Mouse (Mus musculus) adrenal gland, postnatal 4 days (tissue): Measurements from ENCODE around the gene Tcp11. TPM values are rescaled to one million over a fixed set of nuclear protein-coding genes. Genes with fewer than 3 reads are reported as not detected.

Experiments
- DNase-seq, 2 experiments: peaks; one replicate each; pipeline ENCODE4 v3.0.0; 2021 to 2022; ENCODE audit warnings: low spot score in 2 of 2, mixed read lengths in 2 of 2
- total RNA-seq, 2 experiments: library from RNA; stranded (reverse); gene quantifications; 2 replicates each; pipeline ENCODE4 v1.2.3; 2021

The Tcp11 gene
- total RNA-seq, 2 experiments from 2014 or later: 0.31 to 3.3 TPM

DNA sequence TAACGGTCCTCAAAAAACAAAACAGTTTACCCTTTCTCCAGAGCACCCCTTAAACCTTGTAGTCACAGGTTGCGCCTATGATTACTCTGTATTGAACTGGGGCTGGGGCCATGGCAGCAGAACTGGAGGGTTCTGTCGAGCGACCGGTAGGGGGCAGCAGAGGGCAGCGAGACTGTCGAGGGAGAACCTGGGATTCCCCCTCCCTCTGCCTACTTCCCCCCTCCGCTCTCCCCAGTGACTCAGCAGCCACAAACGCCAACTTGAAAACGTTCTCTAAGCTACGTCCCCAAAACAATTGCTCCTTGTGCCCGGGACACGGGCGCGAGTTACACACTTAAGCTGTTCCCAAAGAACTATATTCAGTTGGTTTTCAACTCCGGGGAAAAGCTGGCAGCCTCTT, 4.5 kb upstream of the Tcp11 start:
- peak; percentile 84 to 87 for DNase-seq

DNA sequence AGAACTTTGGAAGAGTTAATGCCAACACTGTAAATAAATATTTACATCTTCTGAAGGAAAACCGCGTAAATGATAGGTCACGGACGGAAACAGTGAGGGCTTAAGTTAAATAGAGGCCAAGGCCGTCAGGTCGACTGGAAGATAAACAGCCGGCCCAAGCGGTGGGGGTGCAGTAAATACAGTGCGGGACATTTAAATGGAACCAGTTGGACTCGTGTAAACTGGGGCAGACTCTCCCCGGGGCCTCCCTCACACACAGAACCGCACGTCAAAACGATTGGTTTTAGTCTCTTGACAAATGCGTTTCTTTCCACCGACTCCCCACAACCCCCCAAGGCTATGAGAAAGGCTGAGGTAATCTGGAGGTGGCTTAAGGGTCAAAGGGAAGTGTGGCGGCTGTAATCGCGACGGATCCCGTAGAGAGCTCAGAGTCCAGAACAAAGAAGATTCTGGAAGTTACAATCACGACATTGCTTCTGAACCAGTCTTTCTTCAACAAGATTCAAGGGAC, 4.0 kb upstream of the Tcp11 start:
- no peak for DNase-seq

DNA sequence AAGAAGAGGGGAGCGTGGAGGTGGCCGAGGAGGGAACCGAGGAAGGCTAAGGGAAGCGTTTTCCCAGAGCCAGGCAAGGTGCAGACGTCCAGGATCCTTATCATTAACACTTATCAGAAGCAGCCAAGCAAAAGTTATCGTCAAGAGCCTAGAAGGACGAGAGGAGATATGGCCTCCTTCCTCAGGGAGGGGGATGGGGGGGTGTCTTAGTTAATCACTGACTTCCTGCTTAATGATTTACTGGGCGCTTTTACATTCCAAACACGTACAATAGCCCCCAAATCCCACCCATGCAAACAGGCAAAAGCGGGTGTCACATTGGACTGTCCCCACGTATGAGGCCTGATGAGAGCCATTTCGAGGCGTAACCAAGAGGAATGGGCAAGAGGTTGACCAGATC, 2.4 kb upstream of the Tcp11 start:
- DNase-seq: no peak

DNA sequence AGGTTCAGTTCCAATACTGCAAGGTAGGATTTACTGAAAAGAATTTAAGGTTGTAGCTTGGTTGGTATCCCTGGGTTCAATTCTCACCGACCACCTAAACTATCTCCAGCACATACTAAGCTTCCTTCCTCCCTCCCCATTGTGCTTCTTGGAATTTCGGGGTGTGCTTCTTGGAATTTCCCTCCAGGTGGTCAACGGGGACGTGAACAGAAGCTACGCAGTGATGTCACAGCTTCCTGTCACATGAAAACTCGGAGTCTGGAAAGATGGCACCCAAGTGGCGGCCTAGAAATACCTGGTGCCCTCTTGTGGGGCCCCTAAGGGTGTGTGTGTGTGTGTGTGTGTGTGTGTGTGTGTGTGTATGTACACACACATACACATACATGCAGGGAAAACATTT, 1.4 kb upstream of the Tcp11 start:
- no peak for DNase-seq

DNA sequence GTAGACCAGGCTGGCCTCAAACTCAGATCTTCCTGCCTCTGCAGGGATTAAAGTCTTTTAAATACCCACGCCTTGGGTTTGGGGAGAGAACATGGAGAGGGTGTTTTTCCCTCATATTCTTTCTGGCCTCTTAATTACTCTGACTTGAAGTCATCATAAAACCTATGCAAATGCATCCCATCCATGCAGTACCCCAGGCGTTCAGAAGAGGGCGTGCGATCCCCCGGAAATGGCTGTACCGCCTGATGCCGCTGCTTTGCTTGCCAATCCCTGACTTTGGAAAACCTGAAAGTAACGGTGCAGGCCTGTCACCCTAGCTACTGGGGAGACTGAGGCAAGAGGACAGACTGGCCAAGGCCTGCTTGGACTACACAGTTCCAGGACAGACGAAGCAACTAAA, 946 bp upstream of the Tcp11 start:
- peak in 1 of 2 experiments; percentile 44 for DNase-seq

DNA sequence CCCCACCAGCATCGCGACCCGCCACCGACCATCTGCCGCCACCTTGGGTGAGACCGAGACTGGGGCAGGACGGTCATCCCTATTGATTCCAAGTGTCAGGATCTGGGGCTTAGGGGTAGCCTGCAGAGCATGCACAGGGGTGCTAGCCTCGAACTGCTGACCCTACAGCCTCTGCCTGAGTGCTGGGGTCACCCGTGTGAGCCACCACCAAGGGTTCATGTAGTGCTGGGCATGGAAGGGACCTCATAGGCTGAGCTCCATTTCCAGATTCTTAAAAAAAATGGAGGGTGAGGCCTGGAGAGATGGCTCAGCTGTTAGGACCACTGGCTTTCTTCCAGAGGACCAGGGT, 352 bp upstream of the Tcp11 start:
- no peak for DNase-seq

DNA sequence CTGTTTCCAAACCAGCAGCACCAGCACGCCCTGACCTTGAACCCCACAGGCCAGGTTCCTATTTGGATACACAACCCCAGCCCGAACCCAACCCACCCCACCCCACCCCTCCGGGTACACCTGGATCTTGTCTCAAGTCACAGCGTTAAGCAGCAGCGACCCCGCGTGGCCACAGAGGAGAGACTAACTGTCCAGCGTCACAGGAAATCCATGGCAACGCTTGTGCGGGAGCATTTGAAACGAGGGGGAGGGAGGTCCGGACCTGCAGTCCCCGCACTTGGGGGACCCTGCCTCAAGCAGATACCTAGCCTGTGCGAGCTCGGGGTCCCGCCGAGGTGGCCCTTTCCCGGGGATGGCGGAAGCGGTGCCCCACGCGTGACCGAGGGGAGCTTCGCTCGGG, 821 bp downstream of the Tcp11 start:
- DNase-seq: peak; percentile 73 to 81

DNA sequence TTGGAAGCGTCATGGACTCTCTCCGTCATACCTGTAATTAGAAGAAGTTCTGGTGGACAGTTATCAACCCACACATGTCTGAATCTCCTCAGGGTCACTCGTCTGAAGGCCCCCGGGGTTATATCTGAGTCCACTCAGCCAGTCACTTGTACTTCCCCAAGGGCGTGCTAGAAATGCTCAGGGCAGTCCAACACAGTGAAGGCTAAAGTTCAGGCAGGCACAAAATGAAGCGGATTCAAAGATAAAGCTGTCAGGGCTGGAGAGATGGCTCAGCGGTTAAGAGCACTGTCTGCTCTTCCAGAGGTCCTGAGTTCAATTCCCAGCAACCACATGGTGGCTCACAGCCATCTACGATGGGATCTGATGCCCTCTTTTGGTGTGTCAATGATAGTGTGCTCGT, 2.4 kb downstream of the Tcp11 start:
- DNase-seq: no peak

DNA sequence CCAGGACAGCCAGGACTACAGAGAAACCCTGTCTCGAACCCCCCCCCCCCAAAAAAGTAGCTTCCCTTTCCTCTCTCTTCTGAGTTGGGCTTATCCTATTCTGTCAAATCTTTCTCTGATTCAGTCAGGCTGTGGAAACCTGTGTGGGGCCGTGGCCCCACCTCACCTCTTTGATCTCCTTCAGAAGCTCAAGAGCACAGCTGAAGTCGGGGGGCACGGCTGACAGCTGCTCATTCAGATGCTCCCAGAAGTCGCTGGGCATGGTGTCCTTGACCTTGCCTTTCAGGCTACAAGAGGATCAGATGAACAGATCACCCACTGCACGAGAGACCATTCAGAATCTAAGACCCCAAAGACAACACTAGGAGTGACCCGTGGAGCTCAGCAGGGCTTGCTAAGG, 6.0 kb downstream of the Tcp11 start:
- no peak for DNase-seq

DNA sequence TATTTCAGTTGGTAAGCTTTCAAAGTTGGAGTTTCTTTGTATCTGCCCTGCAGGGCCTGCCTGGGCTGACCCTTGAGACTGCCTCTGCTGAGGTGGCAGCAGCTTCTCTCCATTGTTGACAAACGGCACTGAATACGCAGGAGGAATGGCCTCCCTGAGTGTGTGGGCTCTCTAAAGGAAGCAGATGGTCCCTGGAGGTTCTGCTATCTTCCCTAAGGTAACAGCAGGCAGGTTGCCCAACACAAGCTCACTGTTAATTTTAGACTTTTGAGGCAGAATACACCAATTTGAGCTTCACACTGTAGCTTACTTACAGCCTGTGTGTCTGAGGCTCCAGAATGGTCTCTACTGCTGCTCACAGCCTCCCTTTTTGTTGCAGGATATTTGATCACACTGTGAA, 7.7 kb downstream of the Tcp11 start:
- no peak for DNase-seq

DNA sequence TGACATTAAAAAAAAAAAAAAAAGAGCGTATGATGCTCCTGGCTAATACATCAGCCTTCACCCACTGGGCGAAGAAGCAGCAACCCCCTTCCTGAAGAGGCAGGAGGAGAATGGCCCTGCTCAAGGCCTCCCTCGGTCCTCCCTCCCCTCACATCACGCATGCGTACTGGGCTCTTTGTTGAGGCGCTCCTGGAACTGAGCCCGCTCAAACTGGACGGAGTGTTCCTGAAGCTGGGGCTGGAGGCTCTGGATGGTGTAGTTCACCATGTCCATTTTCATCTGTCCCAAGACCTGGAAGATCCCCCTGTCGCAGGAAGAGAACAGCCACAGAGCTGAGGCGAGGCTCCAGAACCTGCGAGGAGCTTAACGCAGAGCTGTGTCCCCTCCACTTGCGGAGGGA, 10.2 kb downstream of the Tcp11 start:
- DNase-seq: peak; percentile 42 to 68

DNA sequence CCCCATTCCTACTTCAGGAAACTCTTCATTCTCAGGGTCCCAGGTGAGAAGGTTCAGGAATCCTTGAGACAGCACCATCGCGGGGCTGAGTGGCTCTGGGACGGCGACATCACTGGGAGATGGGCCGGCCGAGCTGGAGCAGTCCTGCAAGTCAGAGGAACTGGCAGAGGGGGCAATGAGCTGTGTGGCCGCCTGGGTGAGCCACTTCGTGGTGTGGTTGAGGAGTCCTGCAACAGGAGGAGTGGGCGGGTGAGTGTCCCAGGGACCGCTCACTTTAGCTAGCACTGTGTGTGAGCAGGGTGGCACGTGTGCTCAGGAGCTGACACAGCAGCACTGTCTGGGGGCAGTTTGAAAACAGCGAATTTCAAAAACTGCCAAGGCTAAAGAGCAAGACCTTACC, 11.0 kb downstream of the Tcp11 start:
- DNase-seq: no peak

DNA sequence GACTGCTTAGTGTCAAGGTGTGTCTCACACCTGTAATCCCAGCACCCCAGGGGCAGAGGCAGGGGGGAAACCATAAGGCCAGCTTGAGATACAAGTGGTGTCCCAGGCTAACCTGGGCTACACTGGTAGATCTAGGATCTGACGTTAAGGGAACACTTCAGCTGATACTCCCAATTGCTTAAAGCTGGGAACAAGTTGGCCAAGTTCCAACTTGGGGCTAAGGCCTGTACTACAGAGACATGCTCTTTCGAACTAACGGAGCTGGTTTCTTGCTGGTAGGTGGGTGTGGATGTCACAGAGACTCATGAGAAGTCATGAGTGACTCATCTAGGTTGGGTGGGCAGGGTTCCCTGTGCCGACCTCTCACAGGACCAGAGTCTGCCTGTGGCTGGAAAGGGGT, 13.1 kb downstream of the Tcp11 start:
- no peak for DNase-seq

DNA sequence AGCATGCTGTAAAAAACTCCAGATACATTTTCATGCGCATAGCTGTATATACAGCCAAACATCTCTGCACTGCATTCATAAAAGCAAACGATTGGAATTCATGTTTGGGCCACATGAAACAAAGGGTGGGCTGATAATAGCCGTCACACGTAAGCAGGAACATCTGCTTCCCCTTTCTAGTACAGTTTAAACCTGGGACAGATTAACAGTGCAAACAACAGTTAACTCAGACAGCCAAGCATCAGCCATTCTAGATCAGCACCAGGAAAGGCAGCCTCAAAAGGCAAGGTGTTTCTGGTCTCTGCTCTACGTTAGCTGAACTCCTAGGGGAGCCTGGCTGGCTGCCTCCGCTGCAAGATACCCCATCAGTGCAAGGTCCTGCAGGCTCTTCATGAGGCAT, 17.3 kb downstream of the Tcp11 start:
- DNase-seq: no peak

DNA sequence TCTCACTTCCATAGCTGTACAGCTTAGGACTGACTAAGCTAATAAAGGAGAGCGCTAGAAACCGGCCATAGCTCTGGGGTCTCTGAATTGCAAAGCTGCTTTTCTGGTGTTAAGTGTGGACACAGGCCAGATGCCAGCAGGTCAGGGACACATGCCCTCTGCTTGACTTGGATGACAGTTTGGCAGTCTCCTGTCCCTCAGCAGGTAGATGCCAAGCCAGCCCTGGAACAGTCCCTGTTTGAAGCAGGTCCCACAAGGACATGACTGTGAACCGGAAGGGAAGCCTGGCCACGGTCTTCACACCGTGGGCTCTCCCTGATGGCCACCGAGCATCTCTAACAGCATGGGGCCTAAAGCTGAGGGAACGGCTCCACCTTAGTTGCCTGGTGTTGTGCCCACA, 17.7 kb downstream of the Tcp11 start:
- DNase-seq: no peak

DNA sequence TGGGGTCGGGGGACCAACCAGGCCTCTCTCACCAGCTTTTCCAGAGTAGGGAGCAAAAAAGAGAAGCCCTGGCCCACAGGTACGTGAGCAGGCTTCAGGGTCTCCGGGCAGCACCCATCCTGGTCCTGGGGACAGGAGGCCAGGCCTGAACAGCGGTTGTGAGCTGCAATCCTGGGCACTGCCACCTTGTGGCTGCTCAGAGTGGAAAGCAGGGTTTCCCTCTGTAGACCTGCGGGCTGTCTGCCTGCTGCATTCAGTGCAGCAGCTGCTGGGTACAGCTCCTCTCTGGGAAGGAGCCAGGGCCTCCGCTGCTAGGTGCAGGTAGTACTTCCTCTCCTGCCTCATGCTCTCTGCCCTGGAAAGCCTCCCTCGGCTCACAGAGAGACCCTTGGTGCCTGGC, 19.0 kb downstream of the Tcp11 start:
- DNase-seq: no peak

DNA sequence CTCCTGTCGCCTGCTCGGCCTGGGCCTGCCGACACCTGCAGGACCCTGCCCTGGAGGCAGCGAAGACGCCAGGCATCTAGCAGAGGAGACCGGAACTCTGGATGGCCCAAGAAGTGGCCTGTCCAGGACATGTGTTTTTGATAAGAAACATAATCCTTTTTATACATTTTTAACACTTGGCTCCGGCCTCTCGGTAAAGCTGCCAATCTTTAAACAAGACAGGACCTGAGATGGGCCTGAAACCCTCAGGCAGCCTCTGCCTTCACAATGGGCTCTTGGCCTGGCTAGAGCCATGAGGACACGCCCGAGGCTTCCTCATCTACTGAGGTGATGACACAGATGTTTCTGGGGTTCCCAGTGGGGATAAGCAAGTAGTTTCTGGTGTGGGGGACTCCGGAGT, 19.8 kb downstream of the Tcp11 start:
- no peak for DNase-seq

DNA sequence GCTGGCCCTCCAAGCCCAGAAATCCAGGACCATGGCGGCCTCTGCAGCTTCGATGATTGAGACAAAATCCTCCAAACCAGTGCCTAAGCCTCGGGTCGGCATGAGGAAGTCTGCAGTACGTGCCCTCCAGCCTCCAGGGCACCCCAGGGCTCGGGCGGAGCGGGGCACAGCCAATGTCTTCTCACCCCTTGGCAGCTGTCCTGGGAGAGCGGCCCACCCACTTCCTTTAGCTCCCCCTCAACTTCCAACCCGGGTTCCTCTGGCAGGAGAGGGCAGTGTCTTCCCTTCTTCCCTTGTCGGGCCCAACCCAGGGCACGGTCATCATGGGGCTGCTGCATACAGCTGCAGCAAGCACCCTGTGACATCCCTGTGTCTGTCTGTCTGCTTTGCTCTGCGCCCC, 22.1 kb downstream of the Tcp11 start:
- no peak for DNase-seq

DNA sequence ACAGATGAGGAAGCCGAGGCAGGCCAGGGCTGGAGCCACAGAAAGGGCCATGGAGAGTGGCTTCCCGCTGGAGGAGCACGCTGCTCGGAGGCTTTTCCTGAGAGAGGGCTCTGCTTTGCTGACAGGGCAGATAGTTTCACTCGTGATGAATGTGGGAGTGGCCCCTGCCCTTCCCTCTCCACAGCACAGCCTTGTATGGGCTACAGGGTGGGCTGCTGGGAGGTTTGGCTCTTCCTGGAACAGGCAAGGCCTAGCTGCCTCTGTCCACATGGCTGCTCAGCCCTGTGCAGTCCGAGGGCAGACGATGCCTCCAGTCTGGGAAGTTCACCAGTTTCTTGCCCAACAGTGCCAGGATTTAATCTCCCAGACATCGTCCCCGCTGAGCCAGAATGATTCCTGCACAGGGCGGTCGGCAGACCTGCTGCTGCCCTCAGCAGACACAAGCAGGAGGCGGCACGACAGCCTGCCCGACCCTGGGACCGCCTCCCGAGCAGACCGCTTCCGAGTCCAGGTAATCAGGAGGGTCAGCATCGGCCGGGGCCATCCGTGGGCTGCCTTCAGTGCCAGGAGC, 28.1 kb downstream of the Tcp11 start:
- no peak for DNase-seq

DNA sequence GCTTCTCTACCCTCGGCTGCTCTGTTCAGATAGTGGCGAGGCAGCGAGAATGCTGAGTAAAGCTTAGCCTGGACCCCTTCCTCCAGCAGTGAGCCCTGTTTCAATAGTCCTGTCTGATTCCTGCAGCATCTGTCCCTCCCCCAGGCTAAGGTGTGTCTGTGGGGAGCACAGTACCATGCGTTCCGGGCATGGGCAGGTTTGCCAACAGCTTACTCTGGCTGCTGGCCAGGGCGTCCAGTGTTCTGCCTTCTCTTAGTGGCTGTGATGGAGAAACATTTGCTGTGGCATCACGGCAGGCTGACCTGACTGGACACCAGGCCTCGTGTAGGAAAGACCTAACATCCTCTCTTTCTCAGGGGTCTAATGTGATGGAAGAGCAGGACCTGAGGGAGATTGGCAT, 30.2 kb downstream of the Tcp11 start:
- no peak for DNase-seq

DNA sequence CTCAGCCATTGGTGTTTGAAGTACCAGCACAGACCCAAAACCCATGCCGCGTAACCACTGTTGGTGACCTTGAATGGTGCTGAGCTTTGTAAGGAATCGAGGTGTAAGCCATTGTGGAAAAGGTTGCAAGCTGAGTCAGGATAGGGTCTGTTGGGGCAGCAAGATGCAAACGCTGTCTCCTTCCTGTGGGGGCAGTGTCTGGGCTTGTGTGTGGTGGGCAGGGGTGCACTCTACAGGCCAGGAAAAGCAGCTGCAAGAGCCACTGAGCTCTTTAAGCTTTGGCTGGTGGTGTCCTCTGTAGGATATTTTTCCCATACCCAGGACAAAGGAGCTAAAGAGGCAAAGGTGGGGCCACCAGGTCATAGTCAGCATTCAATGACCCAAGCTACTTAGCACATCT, 32.0 kb downstream of the Tcp11 start:
- no peak for DNase-seq

DNA sequence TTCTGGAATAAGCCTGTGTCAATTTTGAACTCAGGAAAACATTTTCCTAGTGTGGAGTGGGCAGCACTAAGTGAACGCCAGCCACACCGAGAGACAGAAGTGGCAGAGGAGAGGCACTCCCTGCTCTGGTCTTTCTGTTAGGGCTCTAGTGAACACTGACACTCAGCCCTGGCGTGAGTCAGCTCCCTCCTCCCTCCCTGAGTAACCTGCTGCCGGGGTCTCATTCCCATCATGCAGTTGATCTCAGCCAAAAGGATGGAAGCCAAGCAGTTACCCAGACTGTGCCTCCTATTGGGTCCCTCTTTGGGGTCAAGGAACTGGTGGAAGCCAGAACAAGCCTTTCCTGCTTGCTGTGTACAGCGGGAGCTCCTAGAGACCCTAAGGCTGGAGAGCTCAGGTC, 32.9 kb downstream of the Tcp11 start:
- no peak for DNase-seq

DNA sequence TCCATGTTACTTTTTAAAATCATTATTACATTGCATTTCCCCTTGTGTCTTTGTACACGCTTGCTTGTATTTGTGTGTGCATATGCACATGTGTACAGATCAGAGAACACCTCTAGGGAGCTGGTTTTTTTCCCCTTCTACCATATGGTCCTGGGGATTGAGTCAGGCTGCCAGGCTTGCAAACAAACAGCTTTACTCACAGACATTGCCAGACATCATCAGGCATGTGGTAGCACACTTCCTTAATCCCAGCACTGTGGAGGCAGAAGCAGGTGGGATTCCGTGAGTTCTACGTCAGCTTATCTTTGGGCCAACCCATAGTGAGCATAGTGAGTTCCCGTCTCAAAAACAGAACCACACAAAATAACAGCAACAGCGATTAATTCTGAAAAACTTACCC, 33.4 kb downstream of the Tcp11 start:
- no peak for DNase-seq

DNA sequence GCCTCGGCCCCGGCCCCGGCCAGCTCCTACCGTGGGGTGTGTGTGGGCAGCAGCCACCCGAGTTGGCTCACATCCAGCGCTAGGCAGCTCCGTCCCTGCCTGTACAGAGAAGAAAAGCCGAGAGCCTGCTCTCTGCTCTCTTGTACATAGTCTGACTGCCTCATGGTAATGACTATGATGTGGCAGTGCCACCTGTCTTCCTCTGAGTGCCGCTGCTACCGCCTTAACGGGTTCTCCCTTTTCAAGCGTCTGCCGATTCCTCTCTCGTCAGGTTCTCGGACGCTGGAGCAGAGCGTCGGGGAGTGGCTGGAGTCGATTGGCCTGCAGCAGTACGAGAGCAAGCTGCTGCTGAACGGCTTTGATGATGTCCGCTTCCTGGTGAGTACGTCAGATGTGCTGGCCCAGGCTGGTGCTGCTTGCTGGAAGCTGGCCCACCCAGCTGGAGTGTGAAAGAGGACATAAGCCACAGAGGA, 38.1 kb downstream of the Tcp11 start:
- DNase-seq: no peak
